Mouse (Mus musculus): ENCODE data around the gene Frmpd4.

- TF ChIP-seq POLR2A (IDR thresholded peaks at IDR 0.05; ENCODE audit: control insufficient read depth, low read depth, low read length), result no peak
- no peak for TF ChIP-seq CTCF (IDR thresholded peaks at IDR 0.05; ENCODE audit: control insufficient read depth, insufficient read depth, insufficient replicate concordance, low read depth, low read length)
These were observed 1053.9 kb downstream of the Frmpd4 start for GRCm38 (mm10) chrX:167523151-167523550.
